Mouse (Mus musculus) kidney, adult 2 months (tissue): ENCODE data around the gene Ubxn11.

Experiments
- CTCF ChIP-seq: fragments of 200-500 bp; conservative IDR thresholded peaks from 2 replicates; pipeline ENCODE4 v1.5.1; 2011; ENCODE audit warnings: low read depth, mild to moderate bottlenecking, control low read depth, low read length, moderate library complexity, mixed read lengths; ENCODE audit not compliant: insufficient read depth, insufficient read length
- POLR2A ChIP-seq: fragments of 200-500 bp; IDR thresholded peaks from one replicate; pipeline ENCODE4 v1.6.1; 2011; ENCODE audit warnings: low read depth, low read length, control low read depth

- TF ChIP-seq CTCF, result no peak
- peak; percentile 42 for TF ChIP-seq POLR2A
Measured at GRCm38 (mm10) chr4:134128221-134128982, 26.0 kb downstream of the Ubxn11 start, which contains the start of gene Sh3bgrl3.
